Mouse (Mus musculus) brain, embryonic 14.5 days (tissue): ENCODE data around the gene Fmo1.

ENCODE experiments used
- CTCF ChIP-seq: fragments of 200-500 bp; IDR thresholded peaks from 2 replicates; pipeline ENCODE4 v1.5.1; 2012; ENCODE audit warnings: inconsistent platforms, mild to moderate bottlenecking, moderate library complexity, borderline replicate concordance; ENCODE audit not compliant: insufficient read depth, insufficient read length; ENCODE audit errors: extremely low read depth
- POLR2A ChIP-seq: fragments of 200-500 bp; IDR thresholded peaks from 2 replicates; pipeline ENCODE4 v1.6.1; 2012; ENCODE audit warnings: mild to moderate bottlenecking, inconsistent platforms, borderline replicate concordance; ENCODE audit not compliant: poor library complexity, insufficient read depth, insufficient read length, severe bottlenecking; ENCODE audit errors: extremely low read depth

- TF ChIP-seq CTCF (no peak), POLR2A (no peak)
Observed at GRCm38 (mm10) chr1:162783669-162784248, 82.7 kb downstream of the Fmo1 start.
